Mouse (Mus musculus): ENCODE data around the gene Fmc1. TPM values are rescaled to one million over a fixed set of nuclear protein-coding genes. Genes with fewer than 3 reads are reported as not detected.
"Not testable (repeated sequence)": the region's sequence is repeated elsewhere in the genome, so short reads cannot be mapped to it uniquely, and the experiment has no call there.

Gene Fmc1
- polyA plus RNA-seq, 1 experiment from 2014 or later = 288 TPM

GRCm38 (mm10) chr6:38523851-38524250 is 9.5 kb upstream of the Fmc1 start:
- no peak overlapping the region for H3K4me2 ChIP-seq (ENCODE audit: low read length)
- TF ChIP-seq CTCF (IDR thresholded peaks at IDR 0.05; ENCODE audit: low read depth) = no peak
- ATAC-seq (replicated peaks; ENCODE audit: low FRiP score, low read depth) (no peak), DNase-seq (ENCODE audit: low spot score) (no peak)
- H3K36me3 ChIP-seq (ENCODE audit: insufficient read depth, low read length) = no peaks in the 10 kb centered on the region
- 17% methylated on average over 8 of the region's 8 CpGs for WGBS
- H3K9ac ChIP-seq (ENCODE audit: low read depth, low read length) = no peak overlapping the region
- no peak overlapping the region for H3K4me3 ChIP-seq (replicated peaks; ENCODE audit: low read depth, low read length)
- H3K27ac ChIP-seq = no peak overlapping the region
- no peaks in the 10 kb centered on the region for H3K4me1 ChIP-seq (replicated peaks; ENCODE audit: insufficient read depth, low read length)
- no peaks in the 10 kb centered on the region for H3K9me3 ChIP-seq (replicated peaks; ENCODE audit: low read length)
- no peaks in the 10 kb centered on the region for H3K27me3 ChIP-seq (ENCODE audit: insufficient read depth, low read length)

- Histone ChIP-seq H3K27me3 (ENCODE audit: insufficient read depth, low read length) (no peaks in the 10 kb centered on the region), H3K4me3 (replicated peaks; ENCODE audit: low read depth, low read length) (no peak overlapping the region), H3K36me3 (ENCODE audit: insufficient read depth, low read length) (no peaks in the 10 kb centered on the region), H3K4me1 (replicated peaks; ENCODE audit: insufficient read depth, low read length) (no peaks in the 10 kb centered on the region), H3K9ac (ENCODE audit: low read depth, low read length) (no peak overlapping the region), H3K4me2 (ENCODE audit: low read length) (no peak overlapping the region), H3K27ac (no peak overlapping the region), H3K9me3 (replicated peaks; ENCODE audit: low read length) (no peaks in the 10 kb centered on the region)
- WGBS = 44% methylated on average over 5 of the region's 5 CpGs
- TF ChIP-seq CTCF (IDR thresholded peaks at IDR 0.05; ENCODE audit: low read depth) = peak; percentile 76
- ATAC-seq (replicated peaks; ENCODE audit: low FRiP score, low read depth) = no peak
- peak; percentile 69 for DNase-seq (ENCODE audit: low spot score)
Observed at GRCm38 (mm10) chr6:38531211-38531820, 2.0 kb upstream of the Fmc1 start.

GRCm38 (mm10) chr6:38532500-38533420 is 542 bp upstream of the Fmc1 start:
- no peaks in the 10 kb centered on the region for H3K36me3 ChIP-seq (ENCODE audit: insufficient read depth, low read length)
- peak overlapping the region; percentile 97 for H3K4me3 ChIP-seq (replicated peaks; ENCODE audit: low read depth, low read length)
- TF ChIP-seq CTCF (IDR thresholded peaks at IDR 0.05; ENCODE audit: low read depth) = no peak
- peak overlapping the region; percentile 97 for H3K27ac ChIP-seq
- no peaks in the 10 kb centered on the region for H3K27me3 ChIP-seq (ENCODE audit: insufficient read depth, low read length)
- H3K4me1 ChIP-seq (replicated peaks; ENCODE audit: insufficient read depth, low read length) = no peaks in the 10 kb centered on the region
- ATAC-seq (replicated peaks; ENCODE audit: low FRiP score, low read depth) (peak; percentile 27), DNase-seq (ENCODE audit: low spot score) (no peak)
- H3K4me2 ChIP-seq (ENCODE audit: low read length) = peak overlapping the region; percentile 57
- H3K9me3 ChIP-seq (replicated peaks; ENCODE audit: low read length) = no peaks in the 10 kb centered on the region
- H3K9ac ChIP-seq (ENCODE audit: low read depth, low read length) = peak overlapping the region; percentile 47
- WGBS = 7% methylated on average over 25 of the region's 25 CpGs

- Histone ChIP-seq H3K9ac (ENCODE audit: low read depth, low read length) (peak overlapping the region; percentile 95), H3K9me3 (replicated peaks; ENCODE audit: low read length) (no peaks in the 10 kb centered on the region), H3K4me3 (replicated peaks; ENCODE audit: low read depth, low read length) (peak overlapping the region; percentile 97), H3K4me1 (replicated peaks; ENCODE audit: insufficient read depth, low read length) (no peaks in the 10 kb centered on the region), H3K27ac (peak overlapping the region; percentile 97), H3K4me2 (ENCODE audit: low read length) (peak overlapping the region; percentile 57), H3K27me3 (ENCODE audit: insufficient read depth, low read length) (no peaks in the 10 kb centered on the region), H3K36me3 (ENCODE audit: insufficient read depth, low read length) (peaks cover 3% of the 10 kb centered on the region; the same call in 1 of the 2 replicates)
- DNase-seq (ENCODE audit: low spot score) (peak; percentile 96), ATAC-seq (replicated peaks; ENCODE audit: low FRiP score, low read depth) (peak; percentile 79)
- peak; percentile 96 for TF ChIP-seq CTCF (IDR thresholded peaks at IDR 0.05; ENCODE audit: low read depth)
- WGBS = under 1% methylated on average over 53 of the region's 53 CpGs
Observed at GRCm38 (mm10) chr6:38534640-38535365, 1.5 kb downstream of the Fmc1 start.

GRCm38 (mm10) chr6:38535366-38535690 is 2.0 kb downstream of the Fmc1 start:
- DNase-seq (ENCODE audit: low spot score) (no peak), ATAC-seq (replicated peaks; ENCODE audit: low FRiP score, low read depth) (no peak)
- Histone ChIP-seq H3K36me3 (ENCODE audit: insufficient read depth, low read length) (peaks cover 3% of the 10 kb centered on the region; the same call in 1 of the 2 replicates), H3K27me3 (ENCODE audit: insufficient read depth, low read length) (no peaks in the 10 kb centered on the region), H3K27ac (peak overlapping the region; percentile 97), H3K9ac (ENCODE audit: low read depth, low read length) (peak overlapping the region; percentile 95), H3K4me2 (ENCODE audit: low read length) (peak overlapping the region; percentile 57), H3K4me1 (replicated peaks; ENCODE audit: insufficient read depth, low read length) (no peaks in the 10 kb centered on the region), H3K9me3 (replicated peaks; ENCODE audit: low read length) (no peaks in the 10 kb centered on the region), H3K4me3 (replicated peaks; ENCODE audit: low read depth, low read length) (peak overlapping the region; percentile 97)
- 1% methylated on average over 9 of the region's 9 CpGs for WGBS
- no peak for TF ChIP-seq CTCF (IDR thresholded peaks at IDR 0.05; ENCODE audit: low read depth)

GRCm38 (mm10) chr6:38535788-38536187 is 2.5 kb downstream of the Fmc1 start:
- H3K9ac ChIP-seq (ENCODE audit: low read depth, low read length) = peak overlapping the region; percentile 95; the same call in 1 of the 2 replicates
- no peaks in the 10 kb centered on the region for H3K4me1 ChIP-seq (replicated peaks; ENCODE audit: insufficient read depth, low read length)
- H3K4me3 ChIP-seq (replicated peaks; ENCODE audit: low read depth, low read length) = peak overlapping the region; percentile 97
- peak overlapping the region; percentile 97; the same call in 1 of the 2 replicates for H3K27ac ChIP-seq
- H3K9me3 ChIP-seq (replicated peaks; ENCODE audit: low read length) = no peaks in the 10 kb centered on the region
- 50% methylated on average over 1 of the region's 1 CpGs for whole genome bisulfite sequencing
- DNase-seq (ENCODE audit: low spot score) (no peak), ATAC-seq (replicated peaks; ENCODE audit: low FRiP score, low read depth) (no peak)
- H3K4me2 ChIP-seq (ENCODE audit: low read length) = peak overlapping the region; percentile 57
- no peak for TF ChIP-seq CTCF (IDR thresholded peaks at IDR 0.05; ENCODE audit: low read depth)
- peaks cover 3% of the 10 kb centered on the region; the same call in 1 of the 2 replicates for H3K36me3 ChIP-seq (ENCODE audit: insufficient read depth, low read length)
- no peaks in the 10 kb centered on the region for H3K27me3 ChIP-seq (ENCODE audit: insufficient read depth, low read length)

- DNase-seq (ENCODE audit: low spot score); H3K4me1 ChIP-seq (replicated peaks; ENCODE audit: insufficient read depth, low read length); H3K27ac ChIP-seq; H3K4me3 ChIP-seq (replicated peaks; ENCODE audit: low read depth, low read length); H3K4me2 ChIP-seq (ENCODE audit: low read length); H3K36me3 ChIP-seq (ENCODE audit: insufficient read depth, low read length); H3K27me3 ChIP-seq (ENCODE audit: insufficient read depth, low read length); H3K9ac ChIP-seq (ENCODE audit: low read depth, low read length); ATAC-seq (replicated peaks; ENCODE audit: low FRiP score, low read depth); H3K9me3 ChIP-seq (replicated peaks; ENCODE audit: low read length): not testable (repeated sequence)
- 93% methylated on average over 4 of the region's 5 CpGs for WGBS
Observed at GRCm38 (mm10) chr6:38544141-38544540, 10.8 kb downstream of the Fmc1 start.

GRCm38 (mm10) chr6:38547005-38547404 is 13.7 kb downstream of the Fmc1 start:
- H3K4me2 ChIP-seq (ENCODE audit: low read length); H3K27me3 ChIP-seq (ENCODE audit: insufficient read depth, low read length); H3K9ac ChIP-seq (ENCODE audit: low read depth, low read length); H3K4me3 ChIP-seq (replicated peaks; ENCODE audit: low read depth, low read length); H3K27ac ChIP-seq; ATAC-seq (replicated peaks; ENCODE audit: low FRiP score, low read depth); H3K4me1 ChIP-seq (replicated peaks; ENCODE audit: insufficient read depth, low read length); H3K9me3 ChIP-seq (replicated peaks; ENCODE audit: low read length); DNase-seq (ENCODE audit: low spot score); H3K36me3 ChIP-seq (ENCODE audit: insufficient read depth, low read length): not testable (repeated sequence)
- 80% methylated on average over 2 of the region's 2 CpGs for WGBS

Data from kidney, postnatal 0 days (tissue).